Mouse (Mus musculus): ENCODE data around the gene Cox20.
"Not testable (repeated sequence)": the region's sequence is repeated elsewhere in the genome, so short reads cannot be mapped to it uniquely, and the experiment has no call there.

The Cox20 gene

GRCm38 (mm10) chr1:178320038-178320722 lies 1.2 kb downstream of the Cox20 start:
- DNase-seq (ENCODE audit: low read depth, low spot score) = no peak

- DNase-seq (ENCODE audit: low read depth, low spot score) = no peak
Observed at GRCm38 (mm10) chr1:178320723-178321590, 2.0 kb downstream of the Cox20 start.

GRCm38 (mm10) chr1:178321730-178322357 lies 2.9 kb downstream of the Cox20 start:
- DNase-seq (ENCODE audit: low read depth, low spot score) = no peak

GRCm38 (mm10) chr1:178323235-178323634 lies 4.3 kb downstream of the Cox20 start:
- DNase-seq (ENCODE audit: low read depth, low spot score) = no peak

GRCm38 (mm10) chr1:178324568-178324967 lies 5.6 kb downstream of the Cox20 start:
- no peak for DNase-seq (ENCODE audit: low read depth, low spot score)

- no peak for DNase-seq (ENCODE audit: low read depth, low spot score)
Observed at GRCm38 (mm10) chr1:178326357-178326756, 7.4 kb downstream of the Cox20 start.

- DNase-seq (ENCODE audit: low read depth, low spot score) = no peak
Observed at GRCm38 (mm10) chr1:178326950-178327349, 8.0 kb downstream of the Cox20 start.

- DNase-seq (ENCODE audit: low read depth, low spot score) = no peak
Observed at GRCm38 (mm10) chr1:178329017-178329416, 10.1 kb downstream of the Cox20 start.

- DNase-seq (ENCODE audit: low read depth, low spot score) = no peak
Observed at GRCm38 (mm10) chr1:178329946-178330345, 11.0 kb downstream of the Cox20 start.

- no peak for DNase-seq (ENCODE audit: low read depth, low spot score)
Observed at GRCm38 (mm10) chr1:178335860-178336261, 16.9 kb downstream of the Cox20 start.

- DNase-seq (ENCODE audit: low read depth, low spot score) = peak; percentile 90
Observed at GRCm38 (mm10) chr1:178336289-178336775, 17.4 kb downstream of the Cox20 start.

GRCm38 (mm10) chr1:178336777-178337481 lies 18.0 kb downstream of the Cox20 start:
- DNase-seq (ENCODE audit: low read depth, low spot score) = no peak

- peak; percentile 92 for DNase-seq (ENCODE audit: low read depth, low spot score)
Observed at GRCm38 (mm10) chr1:178337551-178338317, 18.8 kb downstream of the Cox20 start, which contains the start of gene Hnrnpu. Gene Hnrnpu, minus strand, starts transcription at chr1:178337797.

GRCm38 (mm10) chr1:178338318-178338641 lies 19.4 kb downstream of the Cox20 start:
- DNase-seq (ENCODE audit: low read depth, low spot score) = no peak

- no peak for DNase-seq (ENCODE audit: low read depth, low spot score)
Observed at GRCm38 (mm10) chr1:178340213-178340612, 21.3 kb downstream of the Cox20 start.

- no peak for DNase-seq (ENCODE audit: low read depth, low spot score)
Observed at GRCm38 (mm10) chr1:178341435-178341834, 22.5 kb downstream of the Cox20 start.

GRCm38 (mm10) chr1:178342063-178342462 lies 23.1 kb downstream of the Cox20 start:
- no peak for DNase-seq (ENCODE audit: low read depth, low spot score)

- DNase-seq (ENCODE audit: low read depth, low spot score) = no peak
Observed at GRCm38 (mm10) chr1:178342612-178343011, 23.7 kb downstream of the Cox20 start.

GRCm38 (mm10) chr1:178344071-178344805 lies 25.3 kb downstream of the Cox20 start:
- not testable (repeated sequence) for DNase-seq (ENCODE audit: low read depth, low spot score)

- no peak for DNase-seq (ENCODE audit: low read depth, low spot score)
Observed at GRCm38 (mm10) chr1:178350792-178351191, 31.9 kb downstream of the Cox20 start.
